Mouse (Mus musculus) Patski (cell line): ENCODE data around the gene Gria1. TPM values are rescaled to one million over a fixed set of nuclear protein-coding genes. Genes with fewer than 3 reads are reported as not detected.

Experiments used
- ATAC-seq: fragments of 100-300 bp; one replicate; pipeline ENCODE4 v1.8.0; 2021
- CTCF ChIA-PET: fragments of 350-600 bp; sonication (Branson Sonifier 250); formaldehyde crosslinking; loops from one replicate; lab custom pipeline; 2022; ENCODE audit warnings: inconsistent platforms; lab: Charles Lee
- POLR2A ChIA-PET: fragments of 350-600 bp; sonication (Branson Sonifier 250); formaldehyde crosslinking; loops from one replicate; lab custom pipeline; 2022; ENCODE audit warnings: antibody characterized with exemption, inconsistent platforms; lab: Charles Lee
- DNase-seq: peaks from one replicate; pipeline ENCODE4 v3.0.0-alpha.2; 2011; ENCODE audit warnings: low read depth, low spot score
- H3K27me3 ChIP-seq: fragments of 371-371 bp; one replicate; pipeline ENCODE4 v1.5.1; 2021
- CTCF ChIP-seq: fragments of 100-300 bp; IDR thresholded peaks from one replicate; pipeline ENCODE4 v1.5.1; 2021
- in situ Hi-C: fragments of 300-500 bp; cut with MboI; formaldehyde crosslinking; loops from 3 replicates; pipeline ENCODE4 v1.11.1; 2018; ENCODE audit warnings: low pct_unique_long_range_greater_than_20kb, mixed read lengths
- polyA plus RNA-seq: library from polyadenylated mRNA; unstranded; gene quantifications from one replicate; pipeline ENCODE4 v1.2.3, GENCODE M21; 2021

Gene Gria1
- polyA plus RNA-seq, 1 experiment from 2014 or later: 0.24 TPM

GRCm38 (mm10) chr11:57103751-57104254 is 92.6 kb downstream of the Gria1 start:
- no peak for TF ChIP-seq CTCF
- H3K27me3 ChIP-seq: no peaks in the 10 kb centered on the region
- DNase-seq: no peak
- in situ Hi-C loops: no loop called here
- ATAC-seq: no peak
- POLR2A ChIA-PET: interaction anchor here (1.4 kb wide), 1 partner anchor 12 kb away, joined by 5 read pairs; no protein-coding TSS in a partner anchor
- CTCF ChIA-PET: interaction anchor here (1.0 kb wide), 1 partner anchor 12 kb away, joined by 3 read pairs; no protein-coding TSS in a partner anchor

GRCm38 (mm10) chr11:57105683-57106082 is 94.5 kb downstream of the Gria1 start:
- no peaks in the 10 kb centered on the region for H3K27me3 ChIP-seq
- TF ChIP-seq CTCF: no peak
- no peak for ATAC-seq
- no peak for DNase-seq
- ChIA-PET CTCF (no interaction called here), POLR2A (no interaction called here)
- in situ Hi-C loops: no loop called here

- in situ Hi-C loops: no loop called here
- ATAC-seq (no peak), DNase-seq (no peak)
- POLR2A ChIA-PET: interaction anchor here (0.6 to 0.8 kb wide), 2 partner anchors 13 to 756 kb away, joined by 3 read pairs; no protein-coding TSS in a partner anchor
- CTCF ChIA-PET: interaction anchor here (1.4 to 1.6 kb wide), 2 partner anchors 10 to 11 kb away, joined by 3 to 4 read pairs; no protein-coding TSS in a partner anchor
- H3K27me3 ChIP-seq: no peaks in the 10 kb centered on the region
- TF ChIP-seq CTCF: no peak
Measured at GRCm38 (mm10) chr11:57112386-57112785, 101.2 kb downstream of the Gria1 start.

GRCm38 (mm10) chr11:57114410-57114809 is 103.2 kb downstream of the Gria1 start:
- no peaks in the 10 kb centered on the region for H3K27me3 ChIP-seq
- ATAC-seq (no peak), DNase-seq (no peak)
- CTCF ChIA-PET: no interaction called here
- in situ Hi-C loops: no loop called here
- TF ChIP-seq CTCF: no peak
- POLR2A ChIA-PET: no interaction called here

- in situ Hi-C loops: no loop called here
- ChIA-PET CTCF (no interaction called here), POLR2A (no interaction called here)
- ATAC-seq (no peak), DNase-seq (no peak)
- no peaks in the 10 kb centered on the region for H3K27me3 ChIP-seq
- TF ChIP-seq CTCF: no peak
Measured at GRCm38 (mm10) chr11:57127066-57127465, 115.9 kb downstream of the Gria1 start.

GRCm38 (mm10) chr11:57140162-57140780 is 129.1 kb downstream of the Gria1 start:
- POLR2A ChIA-PET: no interaction called here
- ATAC-seq: peak; percentile 94
- no peak for TF ChIP-seq CTCF

GRCm38 (mm10) chr11:57143681-57144080 is 132.5 kb downstream of the Gria1 start:
- DNase-seq: no peak
- TF ChIP-seq CTCF: no peak
- POLR2A ChIA-PET: no interaction called here
- CTCF ChIA-PET: interaction anchor here (0.6 kb wide), 1 partner anchor 184 kb away, joined by 3 read pairs; no protein-coding TSS in a partner anchor
- in situ Hi-C loops: no loop called here
- no peak for ATAC-seq
- no peaks in the 10 kb centered on the region for H3K27me3 ChIP-seq

More at GRCm38 (mm10) chr11:57140162-57140780, 129.1 kb downstream of the Gria1 start:
- in situ Hi-C loops: no loop called here
- CTCF ChIA-PET: no interaction called here
- DNase-seq: peak; percentile 50
- H3K27me3 ChIP-seq: no peaks in the 10 kb centered on the region

GRCm38 (mm10) chr11:57145192-57145591 is 134.0 kb downstream of the Gria1 start:
- DNase-seq: no peak
- in situ Hi-C loops: no loop called here
- no peaks in the 10 kb centered on the region for H3K27me3 ChIP-seq
- CTCF ChIA-PET: interaction anchor here (0.9 to 1.1 kb wide), 2 partner anchors 11 to 54 kb away, joined by 3 read pairs; no protein-coding TSS in a partner anchor
- no peak for ATAC-seq
- no peak for TF ChIP-seq CTCF
- POLR2A ChIA-PET: no interaction called here

GRCm38 (mm10) chr11:57145704-57146103 is 134.5 kb downstream of the Gria1 start:
- DNase-seq: no peak
- in situ Hi-C loops: no loop called here

GRCm38 (mm10) chr11:57151674-57152073 is 140.5 kb downstream of the Gria1 start:
- no peak for TF ChIP-seq CTCF
- no peaks in the 10 kb centered on the region for H3K27me3 ChIP-seq
- no peak for ATAC-seq
- POLR2A ChIA-PET: no interaction called here
- no peak for DNase-seq
- in situ Hi-C loops: no loop called here
- CTCF ChIA-PET: interaction anchor here (1.0 kb wide), 1 partner anchor 59 kb away, joined by 3 read pairs; no protein-coding TSS in a partner anchor

More at GRCm38 (mm10) chr11:57145704-57146103, 134.5 kb downstream of the Gria1 start:
- POLR2A ChIA-PET: no interaction called here
- TF ChIP-seq CTCF: no peak
- ATAC-seq: no peak
- CTCF ChIA-PET: no interaction called here
- no peaks in the 10 kb centered on the region for H3K27me3 ChIP-seq

- no peak for TF ChIP-seq CTCF
- no peaks in the 10 kb centered on the region for H3K27me3 ChIP-seq
- POLR2A ChIA-PET: no interaction called here
- in situ Hi-C loops: no loop called here
- no peak for ATAC-seq
- DNase-seq: no peak
- CTCF ChIA-PET: interaction anchor here (0.9 kb wide), 1 partner anchor 10 kb away, joined by 4 read pairs; no protein-coding TSS in a partner anchor
Measured at GRCm38 (mm10) chr11:57154998-57155397, 143.8 kb downstream of the Gria1 start.
